Mouse (Mus musculus): ENCODE data around the gene Mucl3. TPM values are rescaled to one million over a fixed set of nuclear protein-coding genes. Genes with fewer than 3 reads are reported as not detected.

The Mucl3 gene
- polyA plus RNA-seq, 1 experiment from 2014 or later = not detected

GRCm38 (mm10) chr17:35673416-35674035 is 30.0 kb upstream of the Mucl3 start, which contains the start of gene Gtf2h4:
Gene Gtf2h4 (minus strand): TSS chr17:35673739.
- H3K9me3 ChIP-seq (replicated peaks; ENCODE audit: control insufficient read depth, low read length) = no peaks in the 10 kb centered on the region
- H3K9ac ChIP-seq (ENCODE audit: low read length) = peak within 1 kb of the TSS; percentile 74

DNA sequence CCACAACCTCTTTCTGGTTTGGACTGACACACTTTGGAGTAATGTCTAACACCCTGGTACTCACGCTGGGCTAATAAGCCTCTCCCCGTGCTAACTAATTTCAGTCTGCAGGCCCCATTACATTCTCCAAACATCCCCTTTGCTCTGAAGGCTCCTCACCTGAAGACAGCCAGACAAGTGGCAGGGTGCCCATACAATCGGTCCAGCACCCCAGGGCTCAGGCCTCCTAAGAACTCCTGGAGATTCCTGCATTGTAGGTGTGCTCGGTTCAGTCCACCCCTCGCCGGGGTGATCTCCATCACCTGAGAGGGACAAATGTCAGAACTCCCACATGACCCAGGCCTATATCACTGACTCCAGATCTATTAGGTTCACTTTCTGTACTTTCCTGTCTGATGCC is 29.0 kb upstream of the Mucl3 start:
- no peak overlapping the region for H3K9ac ChIP-seq (ENCODE audit: low read length)
- peak overlapping the region; percentile 55; the same call in 1 of the 2 replicates for H3K4me2 ChIP-seq (ENCODE audit: low read length)
- ATAC-seq (no peak), DNase-seq (ENCODE audit: low spot score) (no peak)
- H3K4me3 ChIP-seq (ENCODE audit: low read depth, low read length) = no peak overlapping the region
- H3K4me1 ChIP-seq (ENCODE audit: control insufficient read depth, insufficient read depth, low read length) = 0 out of 2 replicates have a peak, but pooled peaks cover 2% of the 10 kb centered on the region
- no peaks in the 10 kb centered on the region for H3K36me3 ChIP-seq (ENCODE audit: control insufficient read depth, insufficient read depth, low read length)
- H3K27ac ChIP-seq (ENCODE audit: low read depth, low read length) = no peak overlapping the region
- WGBS = 87% methylated on average over 6 of the region's 6 CpGs
- no peaks in the 10 kb centered on the region for H3K27me3 ChIP-seq (replicated peaks; ENCODE audit: control insufficient read depth, insufficient read depth, low read length)
- no peaks in the 10 kb centered on the region for H3K9me3 ChIP-seq (replicated peaks; ENCODE audit: control insufficient read depth, low read length)

More at GRCm38 (mm10) chr17:35673416-35674035, 30.0 kb upstream of the Mucl3 start, which contains the start of gene Gtf2h4:
- H3K4me3 ChIP-seq (ENCODE audit: low read depth, low read length) = peak within 1 kb of the TSS; percentile 49
- WGBS = 2% methylated on average over 23 of the region's 23 CpGs
- no peak within 1 kb of the TSS for H3K27ac ChIP-seq (ENCODE audit: low read depth, low read length)
- no peaks in the 10 kb centered on the region for H3K36me3 ChIP-seq (ENCODE audit: control insufficient read depth, insufficient read depth, low read length)
- DNase-seq (ENCODE audit: low spot score) (peak; percentile 99), ATAC-seq (peak; percentile 99)
- H3K4me2 ChIP-seq (ENCODE audit: low read length) = peak within 1 kb of the TSS; percentile 55
- H3K27me3 ChIP-seq (replicated peaks; ENCODE audit: control insufficient read depth, insufficient read depth, low read length) = no peaks in the 10 kb centered on the region
- no peaks in the 10 kb centered on the region for H3K4me1 ChIP-seq (ENCODE audit: control insufficient read depth, insufficient read depth, low read length)

- H3K36me3 ChIP-seq (ENCODE audit: control insufficient read depth, insufficient read depth, low read length) = no peaks in the 10 kb centered on the region
- no peaks in the 10 kb centered on the region for H3K9me3 ChIP-seq (replicated peaks; ENCODE audit: control insufficient read depth, low read length)
- 90% methylated on average over 6 of the region's 6 CpGs for WGBS
- no peak overlapping the region for H3K27ac ChIP-seq (ENCODE audit: low read depth, low read length)
- no peak for ATAC-seq
- no peak for DNase-seq (ENCODE audit: low spot score)
- H3K9ac ChIP-seq (ENCODE audit: low read length) = no peak overlapping the region
- H3K27me3 ChIP-seq (replicated peaks; ENCODE audit: control insufficient read depth, insufficient read depth, low read length) = no peaks in the 10 kb centered on the region
- peaks cover 4% of the 10 kb centered on the region for H3K4me1 ChIP-seq (ENCODE audit: control insufficient read depth, insufficient read depth, low read length)
- H3K4me3 ChIP-seq (ENCODE audit: low read depth, low read length) = no peak overlapping the region
- no peak overlapping the region for H3K4me2 ChIP-seq (ENCODE audit: low read length)
Observed at GRCm38 (mm10) chr17:35671846-35672245, 28.4 kb upstream of the Mucl3 start.

GRCm38 (mm10) chr17:35669731-35670130 is 26.2 kb upstream of the Mucl3 start:
- ATAC-seq (no peak), DNase-seq (ENCODE audit: low spot score) (no peak)
- 0 out of 2 replicates have a peak, but pooled peaks cover 4% of the 10 kb centered on the region for H3K36me3 ChIP-seq (ENCODE audit: control insufficient read depth, insufficient read depth, low read length)
- H3K4me2 ChIP-seq (ENCODE audit: low read length) = no peak overlapping the region
- WGBS = 93% methylated on average over 9 of the region's 9 CpGs
- H3K9me3 ChIP-seq (replicated peaks; ENCODE audit: control insufficient read depth, low read length) = no peaks in the 10 kb centered on the region
- H3K27me3 ChIP-seq (replicated peaks; ENCODE audit: control insufficient read depth, insufficient read depth, low read length) = no peaks in the 10 kb centered on the region
- peaks cover 8% of the 10 kb centered on the region for H3K4me1 ChIP-seq (ENCODE audit: control insufficient read depth, insufficient read depth, low read length)
- H3K4me3 ChIP-seq (ENCODE audit: low read depth, low read length) = no peak overlapping the region
- H3K9ac ChIP-seq (ENCODE audit: low read length) = no peak overlapping the region
- H3K27ac ChIP-seq (ENCODE audit: low read depth, low read length) = no peak overlapping the region

DNA sequence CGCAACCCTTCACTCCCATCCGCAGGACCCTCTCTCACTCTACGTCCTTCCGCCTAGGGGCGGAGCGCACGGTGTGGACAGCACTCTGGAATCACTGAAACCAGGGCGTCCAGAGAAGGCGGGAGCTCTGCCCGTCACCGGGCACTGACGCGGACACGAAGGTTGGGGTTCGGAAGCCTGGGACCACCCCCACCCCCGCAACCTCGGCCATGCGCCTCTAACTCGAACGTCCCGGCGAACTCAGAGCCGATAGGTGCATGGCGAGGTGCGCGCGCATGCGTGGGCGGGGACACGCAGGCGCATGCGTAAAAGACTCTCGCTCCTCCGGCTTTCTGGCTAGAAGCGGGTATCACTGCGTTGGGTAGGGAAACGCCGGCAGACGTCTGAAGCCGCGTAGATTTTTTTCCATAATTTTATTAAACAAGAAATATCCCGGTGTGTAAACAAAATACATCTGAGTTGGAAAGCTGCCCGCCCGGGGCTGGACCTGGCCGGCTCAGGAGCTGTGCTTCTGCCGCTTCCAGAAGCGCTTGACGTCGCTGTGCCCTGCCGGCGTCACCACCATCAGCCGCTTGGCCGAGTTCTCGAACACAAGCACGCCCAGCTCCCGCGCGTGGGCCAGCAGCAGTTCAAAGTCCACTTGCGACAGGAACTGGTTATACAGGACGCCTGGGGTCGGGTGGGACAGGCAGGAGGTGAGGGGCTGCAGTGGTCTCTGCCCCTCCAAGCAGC is 24.0 kb upstream of the Mucl3 start, which contains the start of gene Vars2:
Gene Vars2, minus strand, starts transcription at position 259 of the 732 bp plus-strand sequence.
- Histone ChIP-seq H3K27me3 (replicated peaks; ENCODE audit: control insufficient read depth, insufficient read depth, low read length) (no peaks in the 10 kb centered on the region), H3K4me2 (ENCODE audit: low read length) (peak within 1 kb of the TSS; percentile 90), H3K9ac (ENCODE audit: low read length) (peak within 1 kb of the TSS; percentile 85), H3K4me1 (ENCODE audit: control insufficient read depth, insufficient read depth, low read length) (peaks cover 8% of the 10 kb centered on the region), H3K36me3 (ENCODE audit: control insufficient read depth, insufficient read depth, low read length) (peaks cover 19% of the 10 kb centered on the region), H3K4me3 (ENCODE audit: low read depth, low read length) (peak within 1 kb of the TSS; percentile 69), H3K27ac (ENCODE audit: low read depth, low read length) (peak within 1 kb of the TSS; percentile 71), H3K9me3 (replicated peaks; ENCODE audit: control insufficient read depth, low read length) (no peaks in the 10 kb centered on the region)
- DNase-seq (ENCODE audit: low spot score) = peak; percentile 97
- peak; percentile 92 for ATAC-seq
- WGBS = under 1% methylated on average over 61 of the region's 61 CpGs

DNA sequence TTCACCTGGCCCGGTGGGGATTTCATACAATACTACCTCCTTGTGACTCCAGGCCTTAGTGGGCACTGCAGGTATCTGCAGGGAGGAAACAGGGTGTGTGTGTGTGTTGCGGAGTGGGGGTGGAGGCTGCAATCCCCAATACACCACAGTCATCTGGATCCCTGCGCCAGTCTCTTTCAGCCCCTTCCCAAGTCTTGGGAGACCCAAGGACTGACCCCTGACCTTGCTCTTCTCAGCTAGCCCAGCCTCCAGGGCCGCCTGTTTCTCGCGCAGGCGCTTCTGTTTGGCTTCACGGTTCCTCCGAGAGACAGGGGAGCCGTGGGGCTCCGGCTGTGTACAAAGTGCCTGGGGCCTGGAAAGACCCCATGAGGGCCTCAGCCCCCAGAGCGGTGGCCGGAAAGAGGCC is 23.4 kb upstream of the Mucl3 start:
- WGBS = 4% methylated on average over 13 of the region's 13 CpGs
- DNase-seq (ENCODE audit: low spot score) (peak; percentile 41), ATAC-seq (peak; percentile 63)
- H3K9me3 ChIP-seq (replicated peaks; ENCODE audit: control insufficient read depth, low read length) = no peaks in the 10 kb centered on the region
- no peaks in the 10 kb centered on the region for H3K27me3 ChIP-seq (replicated peaks; ENCODE audit: control insufficient read depth, insufficient read depth, low read length)
- H3K9ac ChIP-seq (ENCODE audit: low read length) = peak overlapping the region; percentile 85
- peak overlapping the region; percentile 90 for H3K4me2 ChIP-seq (ENCODE audit: low read length)
- peaks cover 8% of the 10 kb centered on the region for H3K4me1 ChIP-seq (ENCODE audit: control insufficient read depth, insufficient read depth, low read length)
- peak overlapping the region; percentile 71 for H3K27ac ChIP-seq (ENCODE audit: low read depth, low read length)
- H3K4me3 ChIP-seq (ENCODE audit: low read depth, low read length) = peak overlapping the region; percentile 69
- peaks cover 19% of the 10 kb centered on the region for H3K36me3 ChIP-seq (ENCODE audit: control insufficient read depth, insufficient read depth, low read length)

DNA sequence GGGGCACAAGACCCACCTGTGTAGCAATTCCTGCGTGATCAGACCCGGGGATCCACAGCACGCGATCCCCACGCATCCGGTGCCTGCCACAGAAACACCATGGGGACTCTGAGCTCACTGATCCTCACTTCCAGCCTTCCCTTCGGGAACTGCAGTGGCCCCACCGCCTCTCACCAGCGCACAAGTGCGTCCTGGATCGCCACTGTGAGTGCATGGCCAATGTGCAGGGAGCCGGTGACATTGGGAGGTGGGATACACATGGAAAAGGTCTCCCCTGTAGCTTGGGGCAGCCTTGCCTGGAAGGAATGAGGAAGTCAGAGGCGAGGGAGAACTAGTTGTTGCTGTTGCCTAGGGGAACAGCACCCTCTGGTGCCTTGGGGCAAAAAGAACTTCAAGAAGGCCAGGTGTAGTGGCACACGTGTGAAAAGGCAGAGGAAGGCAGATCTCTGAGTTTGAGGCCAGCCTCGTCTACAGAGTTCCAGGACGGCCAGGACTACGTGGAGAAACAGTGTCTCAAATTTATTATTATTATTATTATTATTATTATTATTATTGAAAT is 22.5 kb upstream of the Mucl3 start:
- no peak overlapping the region for H3K9ac ChIP-seq (ENCODE audit: low read length)
- peaks cover 27% of the 10 kb centered on the region for H3K36me3 ChIP-seq (ENCODE audit: control insufficient read depth, insufficient read depth, low read length)
- H3K27me3 ChIP-seq (replicated peaks; ENCODE audit: control insufficient read depth, insufficient read depth, low read length) = no peaks in the 10 kb centered on the region
- no peaks in the 10 kb centered on the region for H3K9me3 ChIP-seq (replicated peaks; ENCODE audit: control insufficient read depth, low read length)
- ATAC-seq = no peak
- no peak overlapping the region for H3K4me3 ChIP-seq (ENCODE audit: low read depth, low read length)
- no peak overlapping the region for H3K27ac ChIP-seq (ENCODE audit: low read depth, low read length)
- DNase-seq (ENCODE audit: low spot score) = no peak
- 0 out of 2 replicates have a peak overlapping the region, but pooled peaks have one; percentile 90 for H3K4me2 ChIP-seq (ENCODE audit: low read length)
- 80% methylated on average over 17 of the region's 17 CpGs for WGBS
- peaks cover 8% of the 10 kb centered on the region for H3K4me1 ChIP-seq (ENCODE audit: control insufficient read depth, insufficient read depth, low read length)

DNA sequence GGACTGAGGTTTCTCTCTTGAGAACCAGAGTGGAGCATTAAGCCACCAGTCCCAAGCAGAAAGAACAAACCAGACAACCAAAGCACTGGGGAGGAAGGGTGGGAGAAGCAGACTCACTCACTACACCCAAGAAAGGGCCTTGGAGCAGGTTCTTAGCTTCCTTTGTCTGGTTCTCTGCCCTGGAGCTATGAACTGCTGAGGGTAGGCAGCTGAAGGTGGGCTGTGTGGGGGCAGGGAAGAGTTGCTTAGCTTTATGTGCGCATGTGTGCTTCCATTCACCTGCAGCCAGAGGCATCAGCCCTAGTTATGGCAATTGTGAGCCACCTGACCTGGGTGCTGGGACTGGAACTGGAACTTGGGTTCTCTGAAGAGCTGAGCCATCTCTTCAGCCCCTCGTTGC is 9.6 kb upstream of the Mucl3 start:
- ATAC-seq (no peak), DNase-seq (ENCODE audit: low spot score) (no peak)
- no peak overlapping the region for H3K9ac ChIP-seq (ENCODE audit: low read length)
- 82% methylated on average over 2 of the region's 2 CpGs for WGBS
- H3K27me3 ChIP-seq (replicated peaks; ENCODE audit: control insufficient read depth, insufficient read depth, low read length) = no peaks in the 10 kb centered on the region
- no peak overlapping the region for H3K27ac ChIP-seq (ENCODE audit: low read depth, low read length)
- H3K4me2 ChIP-seq (ENCODE audit: low read length) = no peak overlapping the region
- H3K4me3 ChIP-seq (ENCODE audit: low read depth, low read length) = no peak overlapping the region
- peaks cover 33% of the 10 kb centered on the region for H3K36me3 ChIP-seq (ENCODE audit: control insufficient read depth, insufficient read depth, low read length)
- no peaks in the 10 kb centered on the region for H3K9me3 ChIP-seq (replicated peaks; ENCODE audit: control insufficient read depth, low read length)
- H3K4me1 ChIP-seq (ENCODE audit: control insufficient read depth, insufficient read depth, low read length) = no peaks in the 10 kb centered on the region

All from forebrain, embryonic 14.5 days (tissue).